Mouse (Mus musculus) kidney, postnatal 14 days (tissue): ENCODE data around the gene Gm11027.
"Not testable (repeated sequence)": the region's sequence is repeated elsewhere in the genome, so short reads cannot be mapped to it uniquely, and the experiment has no call there.

ENCODE experiments used
- DNase-seq: peaks from one replicate; pipeline ENCODE4 v3.0.0; 2022; ENCODE audit warnings: mixed read lengths

Gm11027 gene

DNA sequence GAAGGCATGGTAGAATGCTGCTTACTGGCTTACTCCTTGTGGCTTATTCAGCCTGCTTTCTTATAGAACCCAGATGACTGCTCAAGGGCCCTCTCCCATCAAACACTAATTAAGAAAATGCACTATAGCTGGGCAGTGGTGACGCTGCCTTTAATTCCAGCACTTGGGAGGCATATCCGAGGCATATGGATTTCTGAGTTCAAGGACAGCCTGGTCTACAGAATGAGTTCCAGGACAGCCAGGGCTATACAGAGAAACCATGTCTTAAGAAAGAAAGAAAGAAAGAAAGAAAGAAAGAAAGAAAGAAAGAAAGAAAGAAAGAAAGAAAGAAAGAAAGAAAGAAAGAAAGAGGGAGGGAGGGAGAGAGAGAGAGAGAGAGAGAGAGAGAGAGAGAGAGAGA lies at the start of gene Gm11027:
TSS of gene Gm11027 (plus strand) at position 301 of the 400 bp plus-strand sequence.
- not testable (repeated sequence) for DNase-seq

GRCm38 (mm10) chr12:116226289-116227057 lies 48.7 kb upstream of the Gm11027 start:
- DNase-seq: no peak

DNA sequence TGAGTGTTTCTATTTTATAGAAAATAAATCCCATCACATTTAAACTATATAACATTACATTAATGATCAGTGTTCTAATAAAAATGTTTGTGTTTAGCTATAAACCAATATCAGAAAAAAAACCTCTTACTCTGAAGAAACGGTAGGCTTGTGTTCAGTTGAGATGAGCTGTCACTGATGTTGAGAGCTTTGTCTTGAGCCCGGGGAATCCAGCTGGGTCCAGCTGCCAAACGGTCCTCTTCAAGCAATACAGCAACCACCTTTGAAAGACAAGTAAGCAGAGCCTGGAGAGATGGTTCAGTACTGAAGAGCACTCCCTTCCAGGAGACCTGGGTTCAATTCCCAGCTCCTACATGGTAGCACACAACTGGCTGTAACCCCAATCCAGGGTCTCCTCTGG lies 45.7 kb upstream of the Gm11027 start:
- no peak for DNase-seq

- DNase-seq: peak; percentile 89
These were observed 43.6 kb upstream of the Gm11027 start for GRCm38 (mm10) chr12:116231612-116232011.

- no peak for DNase-seq
These were observed 43.1 kb upstream of the Gm11027 start for GRCm38 (mm10) chr12:116232061-116232460.

GRCm38 (mm10) chr12:116235356-116235755 lies 39.8 kb upstream of the Gm11027 start:
- DNase-seq: no peak

DNA sequence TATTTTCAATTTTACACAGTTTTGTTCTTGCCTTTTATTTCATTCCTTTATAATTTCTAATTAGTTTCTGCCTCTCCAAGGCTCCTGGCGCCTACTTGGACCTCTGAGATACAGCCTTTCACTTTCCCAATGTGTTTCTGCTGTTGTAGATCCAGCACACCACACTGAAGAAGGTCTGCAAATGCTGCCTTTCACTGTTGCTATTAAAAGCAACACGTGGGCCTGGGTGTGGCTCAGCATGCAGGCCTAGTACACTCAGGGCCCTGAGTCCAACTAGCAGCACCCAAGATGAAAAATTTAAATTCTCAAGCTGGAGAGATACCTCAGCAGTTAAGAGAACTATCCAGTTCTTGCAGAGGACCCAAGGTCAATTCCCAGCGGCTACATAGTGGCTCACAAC lies 38.5 kb upstream of the Gm11027 start:
- DNase-seq: no peak

- no peak for DNase-seq
These were observed 36.8 kb upstream of the Gm11027 start for GRCm38 (mm10) chr12:116238370-116238769.

DNA sequence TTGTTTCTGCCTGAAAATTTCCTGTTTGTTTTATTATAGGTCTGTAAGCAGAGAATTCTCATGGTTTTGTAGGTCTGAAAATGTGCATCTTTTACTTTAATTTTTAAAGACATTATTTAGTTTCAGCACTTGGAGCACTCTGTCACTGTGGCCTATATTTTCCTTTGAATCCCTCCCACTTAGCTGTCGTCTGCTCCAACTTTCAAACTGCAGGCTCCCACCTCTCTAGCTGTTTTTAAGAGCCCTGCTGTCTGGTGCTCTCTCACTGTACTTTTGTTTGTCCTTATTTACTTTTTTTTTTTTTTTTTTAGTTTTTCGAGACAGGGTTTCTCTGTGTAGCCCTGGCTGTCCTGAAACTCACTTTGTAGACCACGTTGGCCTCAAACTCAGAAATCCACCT lies 36.4 kb upstream of the Gm11027 start:
- no peak for DNase-seq

DNA sequence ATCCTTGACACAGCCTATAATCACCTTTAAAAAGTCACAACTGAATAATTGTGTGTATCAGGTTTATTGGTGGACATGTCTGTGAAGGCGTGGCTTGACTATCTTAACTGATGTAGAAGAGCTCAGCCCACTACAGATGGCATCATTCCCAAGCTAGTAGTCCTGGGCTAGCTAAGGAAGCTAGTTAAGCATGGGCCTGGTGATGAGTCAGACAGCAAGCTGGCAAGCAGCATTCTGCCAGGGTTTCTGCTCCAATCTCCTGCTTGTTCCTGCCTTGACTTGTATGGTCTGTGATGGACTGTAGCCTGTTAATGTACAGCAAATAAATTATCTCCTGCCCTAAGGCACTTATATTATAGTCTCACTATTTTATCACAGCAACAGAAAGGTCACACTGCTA lies 30.6 kb upstream of the Gm11027 start:
- no peak for DNase-seq

GRCm38 (mm10) chr12:116254652-116255051 lies 20.5 kb upstream of the Gm11027 start:
- no peak for DNase-seq

- DNase-seq: no peak
These were observed 19.6 kb upstream of the Gm11027 start for GRCm38 (mm10) chr12:116255636-116256035.

DNA sequence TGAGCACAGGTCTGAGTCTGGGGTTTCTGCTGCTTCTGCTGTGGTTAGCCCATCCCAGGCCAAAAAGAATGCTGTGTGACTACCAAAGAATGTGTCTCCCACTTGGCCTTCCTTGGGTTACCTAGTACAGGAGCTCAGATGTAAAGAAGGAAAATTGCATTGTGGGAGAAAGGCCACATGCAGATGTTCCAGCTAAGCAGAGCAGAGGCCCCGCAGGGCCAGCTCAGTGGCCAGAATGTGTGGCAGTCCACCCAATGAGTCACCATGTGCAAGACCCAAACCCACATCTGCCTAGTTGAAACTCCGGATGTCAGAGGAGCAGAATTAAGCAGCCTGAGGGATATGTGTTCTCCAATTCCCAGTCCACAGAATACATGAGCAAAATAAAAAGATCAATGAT lies 16.9 kb upstream of the Gm11027 start:
- DNase-seq: no peak

- peak; percentile 93 for DNase-seq
These were observed 12.4 kb upstream of the Gm11027 start, which contains the start of gene Wdr60 for GRCm38 (mm10) chr12:116262555-116263341. Gene Wdr60 (minus strand): TSS chr12:116263022.

DNA sequence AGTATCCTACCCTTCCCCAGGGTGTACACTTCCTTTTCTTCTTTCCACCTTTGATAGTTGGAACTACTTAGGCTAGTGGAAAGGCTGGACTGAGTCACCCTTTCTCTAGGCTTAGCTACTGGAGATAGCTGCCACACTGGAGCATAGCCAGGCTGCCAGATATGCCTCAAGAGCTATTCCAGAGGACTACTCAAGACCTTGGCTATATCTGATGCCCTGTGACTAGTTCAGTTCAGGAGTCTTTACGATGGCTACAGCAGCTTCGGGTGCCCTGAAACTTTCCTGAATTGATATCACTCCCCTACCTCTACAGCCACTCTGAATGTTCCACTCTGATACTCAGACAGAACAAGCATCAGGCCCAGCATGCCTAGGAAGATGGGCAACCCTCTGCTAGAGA lies 10.4 kb upstream of the Gm11027 start:
- DNase-seq: no peak

DNA sequence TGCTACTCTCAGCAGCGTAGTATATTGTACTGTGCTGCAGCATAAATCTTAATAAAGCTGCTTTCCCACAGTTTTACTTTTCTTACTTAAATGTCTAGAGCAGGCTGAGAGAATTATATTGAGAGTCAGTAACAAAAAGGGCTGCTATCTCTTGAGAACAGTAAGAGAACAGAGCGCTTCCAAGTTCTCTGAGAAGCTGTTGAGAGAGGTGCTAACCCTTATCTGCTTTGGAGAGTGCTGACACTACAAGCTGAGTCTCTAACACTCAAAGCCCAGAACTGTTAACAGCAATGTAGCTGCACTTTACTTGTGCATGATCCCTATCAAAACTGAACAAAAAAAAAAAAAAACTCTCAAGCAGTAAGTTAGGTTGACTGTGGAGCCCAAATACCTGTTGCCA lies 9.9 kb upstream of the Gm11027 start:
- DNase-seq: no peak

DNA sequence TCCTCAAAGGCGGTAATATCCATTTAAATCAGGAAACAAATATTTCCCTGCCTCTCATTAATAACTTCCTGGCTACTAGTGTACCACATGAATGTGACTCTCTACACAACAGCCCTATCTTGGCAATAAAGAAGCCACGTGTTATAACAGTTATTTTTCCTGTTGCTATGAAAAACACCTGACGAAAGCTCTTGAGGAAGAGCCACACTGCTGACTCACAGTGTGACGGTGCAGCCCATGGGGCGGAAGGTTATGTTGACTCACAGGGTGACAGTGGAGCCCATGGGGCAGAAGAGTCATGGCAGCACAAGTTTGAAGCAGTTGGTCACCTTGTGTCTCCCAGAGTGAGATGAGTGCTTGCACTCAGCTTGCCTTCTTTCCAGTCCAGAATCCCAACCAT lies 5.7 kb upstream of the Gm11027 start:
- no peak for DNase-seq

GRCm38 (mm10) chr12:116270538-116270937 lies 4.6 kb upstream of the Gm11027 start:
- DNase-seq: no peak

DNA sequence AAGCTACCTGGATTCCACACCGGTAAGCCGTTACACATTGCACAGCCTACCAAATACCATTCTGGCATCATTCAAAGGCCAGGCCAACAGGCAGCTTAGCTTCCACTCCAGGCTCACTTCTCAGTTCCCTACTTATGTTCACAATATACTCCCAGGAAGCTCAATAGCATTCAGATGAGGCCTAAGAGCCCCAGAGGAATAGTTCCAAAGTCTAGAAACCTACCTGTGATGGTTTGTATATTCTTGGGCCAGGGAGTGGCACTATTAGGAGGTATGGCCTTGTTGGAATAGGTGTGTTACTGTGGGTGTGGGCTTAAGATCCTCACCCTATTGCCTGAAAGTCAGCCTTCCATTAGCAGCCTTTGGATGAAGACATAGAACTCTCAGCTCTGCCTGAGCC lies 4.1 kb upstream of the Gm11027 start:
- DNase-seq: no peak

DNA sequence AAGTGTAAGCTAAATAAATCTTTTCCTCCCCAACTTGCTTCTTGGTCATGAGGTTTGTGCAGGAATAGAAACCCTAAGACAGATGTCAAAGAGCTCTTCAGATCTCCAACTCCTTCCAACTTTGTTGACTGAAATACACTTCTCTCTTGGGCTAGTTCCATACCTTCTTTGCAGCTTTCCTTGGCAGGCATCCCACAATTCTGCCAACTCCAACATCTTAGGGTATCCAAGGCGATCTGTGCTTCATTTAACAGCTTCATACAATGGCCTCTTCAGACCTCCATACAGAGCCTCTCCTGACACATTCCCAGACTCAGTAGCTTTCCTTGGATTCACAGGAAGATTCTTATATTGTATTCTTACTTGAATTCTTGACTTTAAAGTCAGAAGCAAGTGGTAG lies 1.5 kb upstream of the Gm11027 start:
- DNase-seq: no peak

DNA sequence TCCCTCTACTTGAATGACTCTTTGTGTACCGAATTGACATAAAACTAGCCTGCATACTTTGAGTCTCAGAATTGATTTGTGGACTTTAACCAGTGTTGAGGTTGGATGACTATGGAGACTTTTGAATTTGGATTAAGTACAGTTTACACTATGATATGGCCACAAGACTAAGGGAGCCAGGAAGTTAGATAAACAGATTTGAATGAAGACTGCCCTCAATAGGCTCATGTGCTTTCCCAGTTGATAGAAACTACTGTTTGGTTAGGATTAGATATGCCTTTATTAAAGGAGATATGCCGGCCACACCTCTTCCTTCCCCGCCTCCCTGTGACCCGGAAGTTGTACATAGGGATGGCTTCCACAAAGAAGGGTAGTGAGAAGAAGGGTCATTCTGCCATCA lies 445 bp downstream of the Gm11027 start:
- no peak for DNase-seq

DNA sequence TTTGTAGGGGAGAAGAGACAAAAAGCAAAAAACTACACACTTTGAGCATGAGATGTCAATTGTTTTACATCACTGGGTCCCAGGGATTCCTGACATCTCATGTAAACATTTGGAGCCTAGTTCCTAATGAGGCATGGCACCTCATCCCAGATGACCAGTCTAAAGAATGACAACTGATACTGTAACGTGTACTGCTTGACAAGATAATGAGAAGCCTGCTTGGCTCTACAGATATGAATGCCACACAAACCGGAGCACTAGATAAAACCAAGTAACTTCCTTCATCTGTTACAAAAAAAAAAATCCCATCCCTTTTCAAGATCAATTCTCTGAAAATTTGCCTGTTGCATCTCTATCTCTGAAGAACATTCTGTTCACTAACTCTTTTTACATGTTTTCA lies 1.8 kb downstream of the Gm11027 start:
- no peak for DNase-seq

DNA sequence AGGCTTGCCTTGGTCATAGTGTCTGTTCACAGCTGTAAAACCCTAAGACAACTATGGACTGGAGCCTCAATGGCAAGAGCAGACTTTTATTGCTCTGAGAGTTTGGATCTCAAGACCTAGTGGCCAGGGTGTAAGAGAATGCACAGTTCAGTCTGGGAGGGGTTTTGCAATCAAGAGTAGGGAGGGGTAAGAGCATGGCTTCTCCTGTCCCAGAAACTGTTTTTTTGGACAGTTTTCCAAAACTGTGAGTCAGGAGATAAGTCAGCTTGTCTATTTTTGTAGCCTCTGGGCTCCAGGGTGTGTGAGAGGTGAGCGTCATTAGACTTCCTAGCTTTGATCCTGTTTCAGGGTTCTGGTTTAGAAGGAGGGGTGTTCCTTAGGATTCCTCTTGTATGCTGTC lies 3.4 kb downstream of the Gm11027 start:
- no peak for DNase-seq

DNA sequence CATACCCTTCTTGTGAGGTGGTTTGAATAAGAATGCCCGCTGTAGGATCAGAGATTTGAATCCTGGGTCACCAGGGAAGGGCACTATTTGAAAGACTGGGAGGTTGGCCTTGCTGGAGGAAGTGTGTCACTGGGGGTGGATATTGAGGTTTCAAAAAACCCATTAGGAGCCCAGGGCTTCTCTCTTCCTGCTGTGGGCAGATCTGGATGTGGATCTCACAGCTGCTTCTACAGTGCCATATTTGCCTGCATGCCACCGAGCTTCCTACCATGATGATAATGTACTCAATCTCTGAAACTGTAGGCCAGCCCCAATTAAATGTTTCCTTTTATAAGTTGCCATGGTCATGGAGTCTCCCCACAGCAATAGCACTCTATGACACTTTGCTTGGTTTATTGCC lies 4.0 kb downstream of the Gm11027 start:
- DNase-seq: no peak
